Mouse (Mus musculus): Measurements from ENCODE around the gene Btrc.

Gene Btrc

DNA sequence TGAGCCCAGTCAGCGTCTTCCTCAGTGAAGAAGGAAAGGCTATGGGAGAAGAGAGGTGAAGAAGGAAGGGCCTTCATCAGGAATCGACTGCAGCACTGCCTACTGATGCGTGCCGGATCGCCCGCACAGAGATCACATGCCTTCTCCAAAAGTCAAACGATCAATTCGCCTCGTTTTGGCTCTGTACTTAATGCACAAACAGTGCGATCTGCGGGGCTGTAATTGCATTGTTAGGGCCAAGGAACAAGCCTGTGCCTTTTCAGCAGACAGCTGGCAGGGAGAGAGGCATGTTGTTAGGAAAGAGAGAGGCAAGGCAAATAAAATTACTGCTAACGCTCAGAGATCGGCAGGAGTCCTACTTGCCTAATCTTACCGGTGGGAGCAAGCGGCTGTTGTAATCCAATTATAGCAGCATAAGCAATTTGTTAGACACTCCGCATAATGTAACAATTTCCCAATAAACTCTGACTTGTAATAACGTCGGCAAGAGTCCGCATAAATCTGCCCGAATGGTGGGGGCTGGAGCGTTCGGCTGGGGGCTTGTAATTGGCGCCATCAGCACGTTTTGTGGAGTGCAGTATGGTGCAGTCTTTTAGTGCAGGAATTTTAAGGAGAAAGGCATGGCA, 112.5 kb downstream of the Btrc start:
- DNase-seq = peak; percentile 24

- DNase-seq = no peak
Measured at GRCm38 (mm10) chr19:45479548-45479947, 116.0 kb downstream of the Btrc start.

GRCm38 (mm10) chr19:45480490-45480889, 117.0 kb downstream of the Btrc start:
- DNase-seq = no peak

DNA sequence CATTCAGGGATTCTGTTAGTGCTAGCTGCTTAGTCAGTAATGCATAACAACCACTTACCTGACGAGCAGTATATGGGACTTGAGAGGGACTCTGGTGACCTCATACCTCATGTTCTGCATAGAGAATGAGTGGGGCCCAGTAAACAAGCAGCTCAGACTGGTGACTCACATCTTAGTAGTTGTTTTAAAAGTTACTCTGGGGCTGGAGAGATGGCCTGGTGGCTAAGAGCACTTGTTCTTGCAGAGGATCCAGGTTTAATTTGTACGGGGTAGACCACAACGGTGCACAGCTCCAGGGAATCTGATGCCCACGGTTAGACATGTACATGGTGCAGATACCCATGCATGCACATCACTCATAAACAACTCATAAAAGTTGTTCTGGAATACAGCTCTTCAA, 117.4 kb downstream of the Btrc start:
- no peak for DNase-seq

GRCm38 (mm10) chr19:45483470-45483869, 119.9 kb downstream of the Btrc start:
- no peak for DNase-seq

DNA sequence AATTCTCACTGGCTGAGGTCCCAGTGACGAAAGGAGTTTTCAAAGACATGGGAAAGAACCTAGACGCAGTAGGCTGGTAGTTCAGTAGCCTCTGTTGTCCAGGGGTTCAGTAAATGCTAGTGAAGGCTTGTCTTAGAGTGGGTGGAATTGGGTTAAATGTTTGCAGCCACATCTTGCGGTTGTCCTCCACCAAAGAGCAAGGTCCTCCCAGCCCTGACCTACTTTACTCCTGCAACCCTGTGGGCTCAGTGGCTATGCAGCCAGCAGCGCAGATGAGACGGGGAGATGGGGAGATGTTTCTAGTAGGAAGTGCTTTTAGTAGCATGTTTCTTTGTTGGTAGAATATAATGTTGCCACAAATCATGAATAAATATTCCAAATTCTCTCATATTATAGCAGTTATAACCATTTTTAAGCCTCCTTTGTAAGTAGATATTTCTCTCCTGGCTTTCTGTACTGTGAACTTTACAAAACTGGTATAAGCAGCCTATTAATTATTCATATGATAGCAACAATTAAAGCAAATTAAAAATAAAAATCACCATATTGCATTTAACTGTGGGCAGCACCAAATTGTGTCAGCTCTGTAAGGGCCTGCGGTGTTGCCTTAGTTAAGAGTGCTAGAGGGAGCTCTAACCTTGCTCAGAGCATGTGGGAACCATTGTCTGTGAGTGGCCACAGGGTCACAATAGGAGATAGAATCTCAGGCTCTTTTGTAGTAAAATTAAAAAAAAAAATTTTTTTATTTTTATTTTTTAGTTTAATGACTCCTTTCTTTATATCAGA, 122.9 kb downstream of the Btrc start:
- no peak for DNase-seq

DNA sequence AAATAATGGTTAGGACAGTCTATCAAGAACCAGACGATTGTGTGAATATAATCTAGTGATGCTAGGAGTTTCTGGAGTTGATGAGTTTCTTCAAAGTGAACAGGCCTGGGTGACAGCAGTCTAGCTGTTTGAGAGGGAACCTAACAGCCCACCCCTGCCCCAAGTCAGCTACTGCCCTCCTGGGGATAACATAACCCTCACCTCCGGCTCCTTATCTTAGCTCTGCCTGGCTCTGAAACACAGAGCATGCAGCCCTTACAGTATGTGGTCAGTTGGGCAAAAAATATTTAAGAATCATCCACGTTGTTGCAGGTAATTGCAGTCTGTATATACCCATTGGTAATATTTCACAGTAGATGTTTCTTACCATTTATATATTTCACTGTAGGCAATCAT, 123.5 kb downstream of the Btrc start:
- no peak for DNase-seq

DNA sequence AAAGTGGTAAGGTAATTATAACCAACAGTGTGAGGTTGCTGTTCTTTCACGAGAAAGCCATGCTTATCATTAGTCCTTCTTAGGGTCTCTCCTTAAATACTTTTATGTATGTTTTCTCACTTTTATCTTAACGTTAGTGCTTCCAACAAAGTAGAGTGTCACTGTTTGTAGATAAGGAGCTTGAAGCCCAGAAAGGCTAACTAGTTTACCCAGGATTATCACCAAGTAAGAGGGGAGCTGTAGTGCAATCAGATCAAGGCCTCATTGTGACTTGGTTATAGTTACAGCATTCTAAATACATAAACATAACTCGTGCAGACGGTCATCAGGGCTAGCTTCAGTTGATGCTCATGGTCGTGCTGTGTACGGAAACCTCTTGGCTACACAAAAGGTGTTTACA, 126.4 kb downstream of the Btrc start:
- DNase-seq = no peak

GRCm38 (mm10) chr19:45491246-45491645, 127.7 kb downstream of the Btrc start:
- no peak for DNase-seq

DNA sequence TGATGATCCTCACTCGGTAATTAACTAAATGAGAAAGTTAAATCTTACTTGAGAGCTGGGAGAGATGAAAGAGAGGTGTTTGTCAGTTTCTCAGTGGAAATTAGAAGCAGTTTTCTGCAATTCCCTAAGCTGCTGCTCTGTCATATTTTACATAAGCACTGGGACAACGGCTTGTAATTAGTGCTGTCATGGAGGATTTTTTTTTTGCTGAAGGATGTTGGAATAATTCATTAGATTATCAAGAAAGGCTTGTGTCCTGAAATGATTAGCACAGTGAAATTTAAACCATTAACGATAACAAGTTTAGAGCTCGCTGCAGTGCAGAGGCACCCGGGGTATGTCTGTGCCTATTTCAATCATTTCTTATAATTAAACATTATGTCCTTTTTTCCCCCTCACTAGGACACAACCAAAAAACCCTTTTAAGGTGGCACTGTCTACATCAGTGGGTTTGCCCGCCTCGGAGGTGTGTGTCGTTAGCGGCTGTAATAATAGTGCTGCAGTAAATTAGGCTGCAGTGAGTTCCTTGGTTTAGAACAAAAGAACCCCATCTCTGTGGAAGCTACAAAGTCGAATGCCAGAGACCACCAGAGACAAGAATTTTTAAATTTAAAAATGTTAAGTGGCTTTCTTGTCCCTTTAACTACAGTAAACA, 130.7 kb downstream of the Btrc start:
- DNase-seq = no peak

- no peak for DNase-seq
Measured at GRCm38 (mm10) chr19:45505446-45505845, 141.9 kb downstream of the Btrc start.

- DNase-seq = peak; percentile 22
Measured at GRCm38 (mm10) chr19:45507531-45507930, 144.0 kb downstream of the Btrc start.

DNA sequence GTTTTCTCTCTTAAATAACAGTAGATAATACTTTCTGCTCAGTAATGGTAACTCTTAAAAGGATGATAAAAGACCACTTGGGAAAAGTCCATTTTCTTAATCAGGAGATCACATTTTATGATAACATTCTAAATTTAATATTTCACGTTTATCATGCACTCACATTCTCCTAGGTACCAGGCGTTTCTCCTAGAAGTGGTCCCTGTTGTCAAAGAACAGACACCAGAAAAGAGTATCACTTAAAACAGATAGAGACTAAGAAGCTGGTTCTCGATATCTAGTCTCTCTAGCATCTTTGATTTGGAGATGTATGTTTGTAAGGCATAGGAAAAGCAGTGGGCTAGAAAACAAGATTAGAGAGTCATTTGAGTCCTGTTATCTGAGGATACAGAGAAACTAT, 147.1 kb downstream of the Btrc start:
- no peak for DNase-seq

- peak; percentile 60 for DNase-seq
Measured at GRCm38 (mm10) chr19:45511406-45511805, 147.9 kb downstream of the Btrc start.

DNA sequence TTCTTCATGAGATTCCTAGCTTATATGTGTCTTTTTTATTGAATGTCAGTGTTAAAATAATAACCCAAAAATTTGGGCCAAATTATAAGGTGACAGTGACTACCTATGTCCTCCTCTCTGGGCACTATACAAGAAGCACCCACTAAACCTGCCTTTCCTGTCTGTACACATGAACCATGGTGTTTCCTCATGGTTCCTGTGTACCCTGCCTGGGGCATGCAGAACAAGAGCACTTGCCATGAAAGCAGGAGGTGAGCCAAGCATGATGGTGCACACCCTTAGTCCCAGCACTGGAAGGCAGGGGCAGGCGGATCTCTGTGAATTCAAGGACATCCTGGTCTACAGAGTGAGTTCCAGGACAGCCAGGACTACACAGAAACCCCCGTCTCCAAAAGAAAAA, 151.8 kb downstream of the Btrc start:
- DNase-seq = no peak

- no peak for DNase-seq
Measured at GRCm38 (mm10) chr19:45516264-45516663, 152.7 kb downstream of the Btrc start.

DNA sequence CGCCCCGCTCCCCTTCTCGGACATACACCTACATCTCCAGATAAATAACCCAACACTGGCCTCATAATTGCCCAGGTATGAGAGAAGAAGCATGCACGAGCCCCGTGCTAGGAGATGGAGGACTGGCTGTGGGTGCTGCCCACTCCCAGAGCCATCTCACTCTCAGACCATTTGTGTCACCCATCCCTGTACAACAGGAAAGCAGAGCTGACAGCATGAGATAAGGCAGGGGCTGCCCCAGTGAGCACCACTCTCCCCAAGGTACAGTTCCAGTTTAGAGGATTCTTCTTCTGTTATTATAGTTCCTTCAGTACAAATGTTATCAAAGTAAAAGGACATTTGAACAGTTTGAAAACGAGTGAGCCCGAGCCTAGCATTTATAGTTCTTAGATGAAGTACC, 163.8 kb downstream of the Btrc start:
- DNase-seq = no peak

- no peak for DNase-seq
Measured at GRCm38 (mm10) chr19:45527931-45528534, 164.5 kb downstream of the Btrc start.

DNA sequence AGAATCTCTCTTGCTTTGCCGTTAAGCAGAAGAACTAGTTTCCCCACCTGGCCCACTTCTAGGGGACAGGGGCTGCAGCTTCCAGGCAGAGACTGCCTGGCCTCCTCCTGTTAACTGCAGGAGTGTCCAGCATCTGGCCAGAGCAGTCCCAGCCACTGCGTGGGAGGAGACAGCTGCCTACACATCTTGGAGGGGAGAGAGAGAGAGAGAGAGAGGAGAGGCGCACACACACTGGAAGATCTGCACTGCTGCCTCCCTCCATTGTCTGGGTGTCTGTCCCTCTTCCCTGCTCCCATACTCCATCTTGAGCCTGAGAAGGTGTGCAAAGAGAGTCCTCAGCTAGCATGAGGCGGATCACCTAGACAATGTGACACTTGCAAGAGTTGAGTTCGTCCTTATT, 165.8 kb downstream of the Btrc start:
- no peak for DNase-seq

- DNase-seq = no peak
Measured at GRCm38 (mm10) chr19:45530200-45530995, 166.9 kb downstream of the Btrc start.

DNA sequence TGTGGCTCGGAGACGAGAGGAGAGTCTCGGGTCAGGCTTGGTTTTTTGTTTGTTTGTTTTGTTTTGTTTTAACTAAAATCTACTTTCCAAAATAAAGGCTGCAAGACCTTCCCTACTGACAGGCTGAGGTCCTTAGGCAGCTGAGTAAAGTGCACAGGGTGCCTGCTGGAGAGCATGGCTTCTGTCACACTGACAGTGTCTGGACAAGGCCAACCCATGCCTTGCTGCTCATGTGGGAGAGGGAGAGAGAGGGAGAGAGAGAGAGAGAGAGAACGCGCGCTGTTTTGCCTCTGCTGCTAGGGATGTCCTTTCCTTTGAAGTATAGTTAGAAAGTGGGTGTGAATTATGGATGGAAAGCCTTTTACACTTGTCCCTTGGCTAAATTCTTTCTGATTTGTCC, 168.0 kb downstream of the Btrc start:
- DNase-seq = no peak

DNA sequence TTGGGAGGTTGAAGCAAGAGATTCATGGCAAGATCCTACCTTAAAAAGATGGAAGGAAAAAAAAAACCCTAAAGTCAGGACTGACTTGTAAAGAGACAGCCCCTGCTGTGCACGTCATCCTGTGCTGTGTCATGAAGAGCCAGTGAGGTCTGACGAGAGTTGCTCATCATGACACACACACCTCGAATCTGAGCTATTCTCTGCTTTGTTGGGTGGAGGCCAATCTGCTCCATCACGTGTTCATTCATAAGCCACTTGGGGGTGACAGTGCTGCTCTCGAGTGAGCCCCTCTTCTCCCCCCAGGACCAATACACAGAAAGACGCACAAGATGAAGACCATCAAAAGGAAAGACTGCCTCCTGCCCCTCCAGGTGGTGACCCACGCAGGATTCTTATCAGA, 170.1 kb downstream of the Btrc start:
- no peak for DNase-seq

GRCm38 (mm10) chr19:45535214-45535735, 171.7 kb downstream of the Btrc start:
- DNase-seq = no peak

All from right cerebral cortex, postnatal 4 days (tissue).